Mouse (Mus musculus) bone marrow macrophage, adult 2 months (primary cell): ENCODE results near the gene Eepd1.

Experiments
- CTCF ChIP-seq: IDR thresholded peaks from 2 replicates; pipeline ENCODE4 v1.5.1; 2012; ENCODE audit warnings: low read depth, mild to moderate bottlenecking, low read length, moderate library complexity
- POLR2A ChIP-seq: IDR thresholded peaks from 2 replicates; pipeline ENCODE4 v1.6.1; 2012; ENCODE audit warnings: mild to moderate bottlenecking, low read depth, low read length, borderline replicate concordance

GRCm38 (mm10) chr9:25561143-25561542, 79.8 kb downstream of the Eepd1 start:
- TF ChIP-seq CTCF (no peak), POLR2A (no peak)
